Mouse (Mus musculus): ENCODE data around the gene Vps8. TPM values are rescaled to one million over a fixed set of nuclear protein-coding genes. Genes with fewer than 3 reads are reported as not detected.
A peak's percentile ranks its signal among the peaks of the same experiment; 100 is the strongest.

Gene Vps8
- polyA plus RNA-seq, 1 experiment, result 26.0 TPM

- Histone ChIP-seq H3K27ac (ENCODE audit: insufficient read depth, low read depth, low read length) (no peak overlapping the region), H3K4me1 (ENCODE audit: control insufficient read depth, insufficient read depth, low read length) (no peaks in the 10 kb centered on the region), H3K36me3 (ENCODE audit: control insufficient read depth, insufficient read depth, low read length) (no peaks in the 10 kb centered on the region; the same call in 1 of the 2 replicates), H3K27me3 (replicated peaks; ENCODE audit: control insufficient read depth, insufficient read depth, low read length) (no peaks in the 10 kb centered on the region), H3K4me3 (ENCODE audit: insufficient read depth, low read depth, low read length) (no peak overlapping the region)
- DNase-seq, result no peak
- TF ChIP-seq POLR2A (IDR thresholded peaks at IDR 0.05; ENCODE audit: low read depth, low read length), result no peak
- TF ChIP-seq CTCF (conservative IDR thresholded peaks at IDR 0.05; ENCODE audit: insufficient read depth, insufficient read length, low read depth, low read length), result no peak
- WGBS, result 57% methylated on average over 6 of the region's 6 CpGs
Measured at GRCm38 (mm10) chr16:21595539-21595938, 172.6 kb downstream of the Vps8 start.

GRCm38 (mm10) chr16:21604354-21604753 lies 181.4 kb downstream of the Vps8 start:
- H3K4me1 ChIP-seq (ENCODE audit: control insufficient read depth, insufficient read depth, low read length), result 0 out of 2 replicates have a peak, but pooled peaks cover 4% of the 10 kb centered on the region
- H3K27me3 ChIP-seq (replicated peaks; ENCODE audit: control insufficient read depth, insufficient read depth, low read length), result no peaks in the 10 kb centered on the region
- TF ChIP-seq CTCF (conservative IDR thresholded peaks at IDR 0.05; ENCODE audit: insufficient read depth, insufficient read length, low read depth, low read length) (no peak), POLR2A (IDR thresholded peaks at IDR 0.05; ENCODE audit: low read depth, low read length) (no peak)
- DNase-seq, result peak; percentile 80
- no peak overlapping the region for H3K4me3 ChIP-seq (ENCODE audit: insufficient read depth, low read depth, low read length)
- H3K27ac ChIP-seq (ENCODE audit: insufficient read depth, low read depth, low read length), result no peak overlapping the region
- 47% methylated on average over 6 of the region's 6 CpGs for WGBS
- H3K36me3 ChIP-seq (ENCODE audit: control insufficient read depth, insufficient read depth, low read length), result no peaks in the 10 kb centered on the region

GRCm38 (mm10) chr16:21606249-21607020 lies 183.5 kb downstream of the Vps8 start:
- H3K4me3 ChIP-seq (ENCODE audit: insufficient read depth, low read depth, low read length), result no peak overlapping the region
- H3K27me3 ChIP-seq (replicated peaks; ENCODE audit: control insufficient read depth, insufficient read depth, low read length), result no peaks in the 10 kb centered on the region
- H3K36me3 ChIP-seq (ENCODE audit: control insufficient read depth, insufficient read depth, low read length), result no peaks in the 10 kb centered on the region
- DNase-seq, result no peak
- no peak overlapping the region for H3K27ac ChIP-seq (ENCODE audit: insufficient read depth, low read depth, low read length)
- H3K4me1 ChIP-seq (ENCODE audit: control insufficient read depth, insufficient read depth, low read length), result 0 out of 2 replicates have a peak, but pooled peaks cover 4% of the 10 kb centered on the region
- 72% methylated on average over 6 of the region's 6 CpGs for WGBS
- TF ChIP-seq POLR2A (IDR thresholded peaks at IDR 0.05; ENCODE audit: low read depth, low read length), result no peak
- TF ChIP-seq CTCF (conservative IDR thresholded peaks at IDR 0.05; ENCODE audit: insufficient read depth, insufficient read length, low read depth, low read length), result no peak

GRCm38 (mm10) chr16:21607021-21607650 lies 184.2 kb downstream of the Vps8 start:
- DNase-seq, result peak; percentile 61
- no peak overlapping the region for H3K27ac ChIP-seq (ENCODE audit: insufficient read depth, low read depth, low read length)
- WGBS, result 63% methylated on average over 8 of the region's 8 CpGs

GRCm38 (mm10) chr16:21607651-21608040 lies 184.7 kb downstream of the Vps8 start:
- DNase-seq, result no peak
- 62% methylated on average over 5 of the region's 5 CpGs for WGBS
- H3K27ac ChIP-seq (ENCODE audit: insufficient read depth, low read depth, low read length), result no peak overlapping the region

More at GRCm38 (mm10) chr16:21607021-21607650, 184.2 kb downstream of the Vps8 start:
- H3K4me3 ChIP-seq (ENCODE audit: insufficient read depth, low read depth, low read length), result no peak overlapping the region
- no peak for TF ChIP-seq CTCF (conservative IDR thresholded peaks at IDR 0.05; ENCODE audit: insufficient read depth, insufficient read length, low read depth, low read length)
- TF ChIP-seq POLR2A (IDR thresholded peaks at IDR 0.05; ENCODE audit: low read depth, low read length), result no peak
- H3K4me1 ChIP-seq (ENCODE audit: control insufficient read depth, insufficient read depth, low read length), result 0 out of 2 replicates have a peak, but pooled peaks cover 4% of the 10 kb centered on the region
- no peaks in the 10 kb centered on the region for H3K27me3 ChIP-seq (replicated peaks; ENCODE audit: control insufficient read depth, insufficient read depth, low read length)
- H3K36me3 ChIP-seq (ENCODE audit: control insufficient read depth, insufficient read depth, low read length), result no peaks in the 10 kb centered on the region

GRCm38 (mm10) chr16:21608176-21608865 lies 185.4 kb downstream of the Vps8 start:
- no peaks in the 10 kb centered on the region for H3K27me3 ChIP-seq (replicated peaks; ENCODE audit: control insufficient read depth, insufficient read depth, low read length)
- TF ChIP-seq POLR2A (IDR thresholded peaks at IDR 0.05; ENCODE audit: low read depth, low read length) (no peak), CTCF (conservative IDR thresholded peaks at IDR 0.05; ENCODE audit: insufficient read depth, insufficient read length, low read depth, low read length) (no peak)
- 80% methylated on average over 10 of the region's 10 CpGs for WGBS
- H3K4me1 ChIP-seq (ENCODE audit: control insufficient read depth, insufficient read depth, low read length), result 0 out of 2 replicates have a peak, but pooled peaks cover 4% of the 10 kb centered on the region
- no peak for DNase-seq
- no peaks in the 10 kb centered on the region for H3K36me3 ChIP-seq (ENCODE audit: control insufficient read depth, insufficient read depth, low read length)
- no peak overlapping the region for H3K27ac ChIP-seq (ENCODE audit: insufficient read depth, low read depth, low read length)
- H3K4me3 ChIP-seq (ENCODE audit: insufficient read depth, low read depth, low read length), result no peak overlapping the region

More at GRCm38 (mm10) chr16:21607651-21608040, 184.7 kb downstream of the Vps8 start:
- H3K27me3 ChIP-seq (replicated peaks; ENCODE audit: control insufficient read depth, insufficient read depth, low read length), result no peaks in the 10 kb centered on the region
- TF ChIP-seq CTCF (conservative IDR thresholded peaks at IDR 0.05; ENCODE audit: insufficient read depth, insufficient read length, low read depth, low read length) (no peak), POLR2A (IDR thresholded peaks at IDR 0.05; ENCODE audit: low read depth, low read length) (no peak)
- no peak overlapping the region for H3K4me3 ChIP-seq (ENCODE audit: insufficient read depth, low read depth, low read length)
- no peaks in the 10 kb centered on the region for H3K36me3 ChIP-seq (ENCODE audit: control insufficient read depth, insufficient read depth, low read length)
- H3K4me1 ChIP-seq (ENCODE audit: control insufficient read depth, insufficient read depth, low read length), result 0 out of 2 replicates have a peak, but pooled peaks cover 4% of the 10 kb centered on the region
